Mouse (Mus musculus): ENCODE measurements around the gene Hp. TPM values are rescaled to one million over a fixed set of nuclear protein-coding genes. Genes with fewer than 3 reads are reported as not detected.

Gene Hp
- 1.6 and 26.3 TPM in 2 replicates for polyA plus RNA-seq (2012; ENCODE audit: insufficient read depth, low replicate concordance)

DNA sequence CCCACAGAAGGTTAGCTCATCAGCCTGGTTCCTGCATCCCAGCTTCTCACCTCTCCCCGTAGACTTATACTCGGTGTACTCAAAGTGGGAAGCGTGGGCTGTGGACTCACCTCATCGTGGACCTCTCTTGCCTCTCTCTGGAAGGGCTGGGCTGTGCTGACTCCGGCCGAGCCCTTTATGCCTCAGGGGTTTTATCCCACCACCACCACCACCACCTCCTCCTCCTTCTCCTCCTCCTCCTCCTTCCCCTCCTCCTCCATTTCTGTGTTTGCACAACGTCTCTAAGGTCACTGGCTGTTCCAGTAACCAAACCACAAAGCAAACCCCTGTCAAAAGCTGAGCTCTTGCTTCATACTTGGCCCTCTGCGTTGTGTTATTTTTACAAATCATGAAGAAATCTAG is at the start of gene Hp:
Gene Hp, minus strand, starts transcription at position 273 of the 402 bp plus-strand sequence.
- H3K4me3 ChIP-seq (replicated peaks): peak within 1 kb of the TSS; percentile 70
- peaks cover 28% of the 10 kb centered on the region for H3K27me3 ChIP-seq (replicated peaks)
- peaks cover 15% of the 10 kb centered on the region for H3K36me3 ChIP-seq (replicated peaks; ENCODE audit: low read length)
- peaks cover 24% of the 10 kb centered on the region for H3K4me1 ChIP-seq
- peaks cover 16% of the 10 kb centered on the region for H3K9me3 ChIP-seq
- TF ChIP-seq FLI1 (IDR thresholded peaks at IDR 0.05; ENCODE audit: low read length): no peak
- TF ChIP-seq GATA1 (IDR thresholded peaks at IDR 0.05; ENCODE audit: borderline replicate concordance, low read length): no peak

DNA sequence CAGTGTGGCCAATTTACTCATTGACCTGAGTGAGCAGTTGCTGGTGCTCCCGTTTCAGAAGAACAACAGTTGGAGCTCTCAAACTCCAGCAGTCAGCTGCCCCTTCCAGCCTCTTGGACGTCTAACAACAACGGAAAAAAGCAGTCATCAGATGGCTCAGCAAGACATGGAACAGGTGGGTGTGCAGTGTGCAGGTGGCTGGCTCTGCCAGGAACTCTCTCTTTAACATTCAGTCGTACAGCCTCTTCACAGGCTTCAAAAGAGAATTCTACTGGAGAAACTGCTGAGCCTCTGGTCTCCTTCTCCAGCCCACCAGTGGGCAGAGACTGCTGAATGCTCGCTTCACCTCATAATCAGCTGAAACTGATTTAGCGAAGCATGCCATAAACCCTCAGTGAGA is 49.7 kb upstream of the Hp start:
- H3K4me1 ChIP-seq: peaks cover 9% of the 10 kb centered on the region
- H3K36me3 ChIP-seq (replicated peaks; ENCODE audit: low read length): peaks cover 47% of the 10 kb centered on the region
- peaks cover 14% of the 10 kb centered on the region for H3K9me3 ChIP-seq
- H3K4me3 ChIP-seq (replicated peaks): no peak overlapping the region
- H3K27me3 ChIP-seq (replicated peaks): no peaks in the 10 kb centered on the region
- no peak for TF ChIP-seq GATA1 (IDR thresholded peaks at IDR 0.05; ENCODE audit: borderline replicate concordance, low read length)
- no peak for TF ChIP-seq FLI1 (IDR thresholded peaks at IDR 0.05; ENCODE audit: low read length)

DNA sequence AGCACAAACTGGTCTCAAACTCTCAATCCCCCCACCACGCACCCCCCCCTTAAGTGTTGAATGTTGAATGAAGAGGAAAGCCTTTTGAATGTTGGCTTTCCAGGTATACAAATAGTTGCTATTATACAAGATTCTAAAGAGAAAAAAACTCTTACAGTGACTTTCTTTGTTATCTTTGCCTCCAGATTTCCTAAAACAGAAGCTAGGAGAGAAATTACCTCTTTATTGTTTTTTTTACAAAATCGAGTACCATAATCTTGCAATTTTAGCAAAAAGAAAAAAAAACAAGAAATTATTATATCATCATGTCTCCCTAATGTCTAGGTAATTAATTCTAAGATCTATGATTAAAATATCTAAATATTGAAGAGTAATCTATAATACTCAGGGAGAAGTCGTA is 36.6 kb upstream of the Hp start:
- no peaks in the 10 kb centered on the region for H3K27me3 ChIP-seq (replicated peaks)
- H3K4me1 ChIP-seq: peaks cover 55% of the 10 kb centered on the region
- no peak overlapping the region for H3K4me3 ChIP-seq (replicated peaks)
- TF ChIP-seq GATA1 (IDR thresholded peaks at IDR 0.05; ENCODE audit: borderline replicate concordance, low read length) (no peak), FLI1 (IDR thresholded peaks at IDR 0.05; ENCODE audit: low read length) (no peak)
- peaks cover 32% of the 10 kb centered on the region for H3K9me3 ChIP-seq
- peaks cover 47% of the 10 kb centered on the region for H3K36me3 ChIP-seq (replicated peaks; ENCODE audit: low read length)

DNA sequence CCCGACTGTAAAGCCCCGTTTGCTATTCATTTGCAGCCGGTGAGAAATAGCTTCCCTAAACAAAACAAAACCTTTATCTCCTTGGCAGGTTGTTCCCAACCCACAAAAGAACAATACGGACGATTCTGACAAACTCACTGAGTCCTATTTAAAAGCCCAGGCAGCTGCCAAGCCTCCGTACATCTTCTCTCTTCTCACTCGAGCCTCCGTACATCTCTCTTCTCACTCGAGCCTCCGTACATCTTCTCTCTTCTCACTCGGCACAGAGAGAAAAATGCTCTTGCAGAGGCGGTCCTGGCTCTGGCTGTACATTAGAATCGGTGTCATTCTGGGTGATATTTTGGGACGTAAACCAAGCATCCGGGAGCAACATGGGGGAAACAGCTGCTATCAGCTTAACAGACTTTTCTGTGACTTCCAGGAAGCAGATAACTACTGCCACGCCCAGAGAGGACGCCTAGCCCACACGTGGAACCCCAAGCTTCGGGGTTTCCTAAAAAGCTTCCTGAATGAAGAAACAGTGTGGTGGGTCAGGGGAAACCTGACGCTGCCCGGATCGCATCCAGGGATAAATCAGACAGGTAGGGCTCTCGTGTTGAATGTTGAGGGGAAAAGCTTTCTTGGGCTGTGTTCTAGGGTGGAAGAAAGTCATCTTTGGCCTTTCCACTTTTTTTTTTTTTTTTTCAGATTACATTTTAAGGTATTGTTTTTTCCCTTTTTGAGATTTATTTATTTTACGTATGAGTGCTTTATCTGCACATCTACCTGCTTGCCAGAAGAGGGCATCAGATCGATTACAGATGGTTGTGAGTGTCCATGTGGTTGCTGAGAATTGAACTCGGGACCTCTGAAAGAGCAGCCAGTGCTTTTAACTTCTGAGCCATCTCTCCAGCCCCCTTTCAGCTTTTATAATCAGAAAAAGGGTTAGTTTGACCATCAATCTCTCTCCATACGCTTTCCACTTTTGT is 35.6 kb upstream of the Hp start, which contains the start of gene Pkd1l3:
Gene Pkd1l3, plus strand, starts transcription at position 275 of the 968 bp plus-strand sequence.
- Histone ChIP-seq H3K4me3 (replicated peaks) (peak within 1 kb of the TSS; percentile 89), H3K27me3 (replicated peaks) (no peaks in the 10 kb centered on the region), H3K9me3 (peaks cover 22% of the 10 kb centered on the region), H3K4me1 (peaks cover 65% of the 10 kb centered on the region), H3K36me3 (replicated peaks; ENCODE audit: low read length) (peaks cover 37% of the 10 kb centered on the region)
- TF ChIP-seq FLI1 (IDR thresholded peaks at IDR 0.05; ENCODE audit: low read length) (no peak), GATA1 (IDR thresholded peaks at IDR 0.05; ENCODE audit: borderline replicate concordance, low read length) (peak; percentile 37; the same call in 1 of the 3 replicates)

DNA sequence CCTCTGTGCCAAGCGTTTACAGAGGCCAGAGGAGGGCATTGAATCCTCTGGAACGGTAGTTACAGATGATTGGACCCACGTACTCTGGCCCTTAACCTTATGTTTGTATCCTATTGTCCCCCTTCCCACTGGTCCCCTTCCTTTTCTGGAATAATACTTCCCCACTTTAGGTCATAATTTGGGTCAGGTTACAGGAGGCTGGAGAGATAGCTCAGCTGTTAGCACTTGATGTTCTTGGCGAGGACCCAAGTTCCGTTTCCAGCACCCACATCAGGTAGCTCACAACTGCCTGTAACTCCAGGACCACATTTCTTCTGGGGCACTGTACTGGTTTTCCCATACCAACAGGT is 30.2 kb upstream of the Hp start:
- Histone ChIP-seq H3K9me3 (no peaks in the 10 kb centered on the region), H3K4me3 (replicated peaks) (peak overlapping the region; percentile 97), H3K36me3 (replicated peaks; ENCODE audit: low read length) (peaks cover 24% of the 10 kb centered on the region), H3K27me3 (replicated peaks) (no peaks in the 10 kb centered on the region), H3K4me1 (peaks cover 71% of the 10 kb centered on the region)
- no peak for TF ChIP-seq FLI1 (IDR thresholded peaks at IDR 0.05; ENCODE audit: low read length)
- TF ChIP-seq GATA1 (IDR thresholded peaks at IDR 0.05; ENCODE audit: borderline replicate concordance, low read length): no peak

DNA sequence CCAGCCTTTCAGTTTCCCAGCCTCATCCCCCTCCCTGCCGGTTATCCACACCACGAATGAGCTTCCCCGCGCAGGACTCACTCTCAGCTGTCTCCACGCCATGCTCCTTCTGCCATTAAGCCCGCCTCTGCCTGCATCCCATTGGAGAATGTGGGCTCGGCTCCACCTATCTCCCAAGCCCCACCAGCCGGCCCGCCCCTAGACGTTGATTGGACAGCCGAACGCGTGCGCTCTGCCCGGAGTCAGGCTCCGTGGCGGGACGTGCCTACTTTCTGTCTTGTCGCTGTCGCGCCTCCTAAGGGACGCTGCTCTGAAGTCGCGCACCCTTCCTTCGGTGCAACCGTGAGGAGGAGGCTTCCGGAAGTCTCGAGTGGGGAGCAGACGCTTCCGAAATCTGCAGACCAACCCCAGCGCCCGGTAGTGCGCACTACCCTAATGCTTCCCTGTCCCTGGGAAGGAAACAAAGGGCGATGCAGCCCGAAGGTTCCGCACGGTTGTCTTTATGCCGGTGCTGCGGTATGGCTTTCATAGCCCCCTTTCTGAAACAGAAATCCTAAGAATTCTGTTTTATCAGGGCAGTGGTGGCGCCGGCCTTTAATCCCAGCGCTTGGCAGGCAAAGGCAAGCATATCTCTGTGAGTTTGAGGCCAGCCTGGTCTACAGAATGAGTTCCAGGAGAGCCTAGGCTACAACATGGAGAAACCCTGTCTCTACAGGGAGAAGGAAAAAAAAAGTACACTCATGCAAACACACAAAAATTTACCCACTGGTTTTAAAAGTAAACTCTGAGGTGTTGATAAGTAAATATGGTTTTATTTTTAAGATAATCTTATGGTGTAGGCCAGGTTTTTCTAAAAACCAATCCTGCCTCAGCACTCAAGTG is 29.5 kb upstream of the Hp start, which contains the start of gene Dhodh:
Gene Dhodh, minus strand, starts transcription at position 403 of the 882 bp plus-strand sequence.
- TF ChIP-seq GATA1 (IDR thresholded peaks at IDR 0.05; ENCODE audit: borderline replicate concordance, low read length) (no peak), FLI1 (IDR thresholded peaks at IDR 0.05; ENCODE audit: low read length) (no peak; the same call in 1 of the 2 replicates)
- peaks cover 31% of the 10 kb centered on the region for H3K36me3 ChIP-seq (replicated peaks; ENCODE audit: low read length)

DNA sequence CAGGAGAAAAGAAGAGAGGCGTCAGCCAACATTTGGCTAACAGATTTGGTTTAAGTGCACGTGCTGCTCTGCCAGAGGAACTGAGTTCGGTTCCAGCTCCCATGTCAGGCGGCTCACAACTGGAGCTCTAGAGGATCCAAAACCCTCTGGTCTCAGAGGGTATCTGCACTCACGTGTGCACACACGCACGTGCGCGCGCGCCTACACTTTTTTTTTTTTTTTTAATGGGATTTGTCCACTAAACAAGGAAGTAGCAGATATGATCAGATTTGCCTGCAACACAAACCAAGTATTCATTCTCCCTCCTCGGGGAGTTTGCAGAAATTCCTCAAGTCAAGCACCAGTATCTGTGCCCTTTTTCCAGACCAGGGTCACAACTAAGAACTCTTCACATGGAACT is 28.7 kb upstream of the Hp start:
- peaks cover 39% of the 10 kb centered on the region for H3K36me3 ChIP-seq (replicated peaks; ENCODE audit: low read length)
- TF ChIP-seq GATA1 (IDR thresholded peaks at IDR 0.05; ENCODE audit: borderline replicate concordance, low read length): no peak
- TF ChIP-seq FLI1 (IDR thresholded peaks at IDR 0.05; ENCODE audit: low read length): no peak
- peak overlapping the region; percentile 97 for H3K4me3 ChIP-seq (replicated peaks)
- no peaks in the 10 kb centered on the region for H3K9me3 ChIP-seq
- no peaks in the 10 kb centered on the region for H3K27me3 ChIP-seq (replicated peaks)
- peaks cover 56% of the 10 kb centered on the region for H3K4me1 ChIP-seq

More for the DNA sequence above, 29.5 kb upstream of the Hp start, which contains the start of gene Dhodh:
- no peaks in the 10 kb centered on the region for H3K27me3 ChIP-seq (replicated peaks)
- H3K4me3 ChIP-seq (replicated peaks): peak within 1 kb of the TSS; percentile 97
- H3K9me3 ChIP-seq: no peaks in the 10 kb centered on the region
- H3K4me1 ChIP-seq: peaks cover 65% of the 10 kb centered on the region

DNA sequence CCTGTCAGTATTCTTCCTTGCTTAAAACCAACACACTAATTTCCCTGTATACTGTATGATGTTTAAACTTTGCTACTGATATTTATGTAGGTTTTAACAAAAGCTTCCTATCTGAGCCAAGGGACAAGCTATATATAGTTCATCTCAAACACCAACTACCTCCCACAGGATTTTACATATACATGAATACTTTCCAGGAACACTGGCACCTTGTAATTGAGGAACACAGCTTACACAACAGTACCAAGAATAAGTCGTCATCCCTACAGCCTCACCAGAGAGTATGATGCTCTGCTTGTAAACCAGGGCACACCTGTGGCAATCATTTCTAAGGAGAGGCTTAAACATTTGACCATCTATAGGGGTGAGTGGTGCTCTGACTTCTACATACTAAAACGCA is 27.8 kb upstream of the Hp start:
- peaks cover 48% of the 10 kb centered on the region for H3K36me3 ChIP-seq (replicated peaks; ENCODE audit: low read length)
- peak overlapping the region; percentile 1 for H3K4me3 ChIP-seq (replicated peaks)
- H3K9me3 ChIP-seq: no peaks in the 10 kb centered on the region
- TF ChIP-seq FLI1 (IDR thresholded peaks at IDR 0.05; ENCODE audit: low read length): no peak
- no peak for TF ChIP-seq GATA1 (IDR thresholded peaks at IDR 0.05; ENCODE audit: borderline replicate concordance, low read length)
- peaks cover 51% of the 10 kb centered on the region for H3K4me1 ChIP-seq
- no peaks in the 10 kb centered on the region for H3K27me3 ChIP-seq (replicated peaks)

DNA sequence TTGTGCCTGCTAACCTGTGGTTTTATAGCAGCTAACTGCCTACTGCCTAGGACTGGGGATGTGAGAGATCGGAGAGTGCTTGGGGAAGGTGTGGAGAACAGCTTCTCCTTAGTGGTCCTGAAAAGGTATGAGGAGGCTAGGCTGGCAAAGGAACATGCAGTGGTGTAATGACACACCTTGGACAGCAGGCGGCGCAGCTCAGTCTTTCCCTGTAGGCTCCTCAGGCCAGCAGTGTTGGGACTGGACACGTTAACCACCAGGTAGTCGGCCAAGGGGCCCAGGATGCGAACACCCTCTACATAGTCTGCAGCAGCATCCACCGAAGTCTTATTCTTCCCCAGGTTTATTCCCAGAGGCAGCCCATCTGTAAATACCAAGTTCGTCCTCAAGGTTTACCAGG is 16.9 kb upstream of the Hp start:
- H3K4me3 ChIP-seq (replicated peaks): no peak overlapping the region
- H3K27me3 ChIP-seq (replicated peaks): no peaks in the 10 kb centered on the region
- peaks cover 8% of the 10 kb centered on the region; the same call in 1 of the 2 replicates for H3K4me1 ChIP-seq
- H3K36me3 ChIP-seq (replicated peaks; ENCODE audit: low read length): peaks cover 87% of the 10 kb centered on the region
- H3K9me3 ChIP-seq: no peaks in the 10 kb centered on the region
- TF ChIP-seq FLI1 (IDR thresholded peaks at IDR 0.05; ENCODE audit: low read length) (no peak), GATA1 (IDR thresholded peaks at IDR 0.05; ENCODE audit: borderline replicate concordance, low read length) (no peak)

All from megakaryocyte, embryonic 14.5 days (primary cell).